Mouse (Mus musculus): ENCODE data around the gene Hnf1a.

- no peak for TF ChIP-seq POLR2A (IDR thresholded peaks at IDR 0.05; ENCODE audit: insufficient read depth, low read depth, low read length)
- no peak for TF ChIP-seq CTCF (IDR thresholded peaks at IDR 0.05)
- no peak for TF ChIP-seq EP300 (IDR thresholded peaks at IDR 0.05; ENCODE audit: insufficient read depth, low read depth, low read length)
These were observed 40.3 kb upstream of the Hnf1a start for GRCm38 (mm10) chr5:115011217-115011518.
